9 mouse cellular contexts compared by ENCODE assay signal in genomic region chr11:105364386-105365065, GRCm38 (mm10).
DNase-seq lines count a peak whose midpoint lies in the region; ATAC-seq and TF ChIP-seq lines count a peak whose summit lies in the region.
"Had no signal": no experiment of that assay in that cellular context is flagged by ENCODE, and none has a peak within 500 bp of the region (broad histone marks: within the 10 kb centered on the region; RNA-seq: fewer than 3 reads in every experiment).

No protein-coding gene starts in this region.

- H3K27ac ChIP-seq in forebrain, embryonic 16.5 days (ENCODE audit: low read length): peak overlapping the region; percentile 19
- peak overlapping the region; percentile 86 for H3K27ac ChIP-seq in hindbrain, postnatal 0 days
- H3K27ac ChIP-seq in midbrain, postnatal 0 days (ENCODE audit: low read depth, low read length): peak overlapping the region; percentile 91
- H3K27ac ChIP-seq: limb, embryonic 12.5 days had no signal

- peaks cover 27% of the 10 kb centered on the region for H3K4me1 ChIP-seq in forebrain, embryonic 16.5 days (replicated peaks; ENCODE audit: control insufficient read depth, insufficient read depth, low read length)
- H3K4me1 ChIP-seq in hindbrain, postnatal 0 days (ENCODE audit: insufficient read depth, low read length): peaks cover 21% of the 10 kb centered on the region
- H3K4me1 ChIP-seq in midbrain, postnatal 0 days (ENCODE audit: insufficient read depth, low read length): peaks cover 10% of the 10 kb centered on the region; the same call in 1 of the 2 replicates

- peak overlapping the region; percentile 50 for H3K4me2 ChIP-seq in forebrain, embryonic 16.5 days (ENCODE audit: low read length)
- H3K4me2 ChIP-seq in hindbrain, postnatal 0 days (ENCODE audit: low read depth, low read length): peak overlapping the region; percentile 80
- peak overlapping the region; percentile 79 for H3K4me2 ChIP-seq in midbrain, postnatal 0 days (ENCODE audit: low read depth, low read length, poor library complexity, severe bottlenecking)

- no peak for TF ChIP-seq CTCF in hindbrain, postnatal 0 days (IDR thresholded peaks at IDR 0.05; ENCODE audit: low read depth)
- no peak for TF ChIP-seq CTCF in midbrain, postnatal 0 days (IDR thresholded peaks at IDR 0.05)

- H3K4me3 ChIP-seq in forebrain, embryonic 16.5 days (replicated peaks; ENCODE audit: low read length): peak overlapping the region; percentile 66
- peak overlapping the region; percentile 57 for H3K4me3 ChIP-seq in hindbrain, postnatal 0 days (ENCODE audit: low read length)
- peak overlapping the region; percentile 58 for H3K4me3 ChIP-seq in midbrain, postnatal 0 days (ENCODE audit: low read depth, low read length)

- DNase-seq in 416B (ENCODE audit: low read depth): peak; percentile 50
- peak; percentile 7 for DNase-seq in MN1 (ENCODE audit: low spot score)
- peak; percentile 55 for DNase-seq in hindbrain, postnatal 0 days (ENCODE audit: low spot score)
- DNase-seq in layer of hippocampus, postnatal 36 days: peak; percentile 40 to 54
- DNase-seq in midbrain, postnatal 0 days (ENCODE audit: low spot score): peak; percentile 40
- no peak for DNase-seq in ovary, adult 18-20 months (ENCODE audit: low spot score)
- no peak for DNase-seq in urinary bladder, adult 2 months (ENCODE audit: low spot score)

- H3K9ac ChIP-seq in forebrain, embryonic 16.5 days (replicated peaks; ENCODE audit: low read depth, low read length): peak overlapping the region; percentile 56
- H3K9ac ChIP-seq in hindbrain, postnatal 0 days (replicated peaks; ENCODE audit: low read length): peak overlapping the region; percentile 78; the same call in 1 of the 2 replicates
- peak overlapping the region; percentile 30 for H3K9ac ChIP-seq in midbrain, postnatal 0 days (replicated peaks; ENCODE audit: low read length, poor library complexity, severe bottlenecking)
- H3K9ac ChIP-seq: limb, embryonic 12.5 days had no signal

- 5% methylated on average over 12 of the region's 12 CpGs for WGBS in forebrain, embryonic 16.5 days
- WGBS in hindbrain, postnatal 0 days: 4% methylated on average over 12 of the region's 12 CpGs
- WGBS in midbrain, postnatal 0 days: 7% methylated on average over 12 of the region's 12 CpGs

- no peaks in the 10 kb centered on the region for H3K36me3 ChIP-seq in forebrain, embryonic 16.5 days (ENCODE audit: control insufficient read depth, insufficient read depth)
- H3K36me3 ChIP-seq in hindbrain, postnatal 0 days (ENCODE audit: insufficient read depth, low read length): no peaks in the 10 kb centered on the region
- no peaks in the 10 kb centered on the region for H3K36me3 ChIP-seq in midbrain, postnatal 0 days (ENCODE audit: insufficient read depth, low read length)
- H3K36me3 ChIP-seq: limb, embryonic 12.5 days had no signal

- no peaks in the 10 kb centered on the region for H3K27me3 ChIP-seq in forebrain, embryonic 16.5 days (replicated peaks; ENCODE audit: control insufficient read depth, insufficient read depth, low read length)
- H3K27me3 ChIP-seq in hindbrain, postnatal 0 days (ENCODE audit: insufficient read depth, low read length): no peaks in the 10 kb centered on the region
- no peaks in the 10 kb centered on the region for H3K27me3 ChIP-seq in midbrain, postnatal 0 days (ENCODE audit: insufficient read depth, low read length)

- no peaks in the 10 kb centered on the region for H3K9me3 ChIP-seq in forebrain, embryonic 16.5 days (ENCODE audit: control insufficient read depth, low read length)
- no peaks in the 10 kb centered on the region for H3K9me3 ChIP-seq in hindbrain, postnatal 0 days (ENCODE audit: low read length)
- H3K9me3 ChIP-seq in midbrain, postnatal 0 days (ENCODE audit: low read length): no peaks in the 10 kb centered on the region
- H3K9me3 ChIP-seq: limb, embryonic 12.5 days had no signal

- ATAC-seq in forebrain, embryonic 16.5 days: no peak
- ATAC-seq in hindbrain, postnatal 0 days: no peak
- ATAC-seq in midbrain, postnatal 0 days (ENCODE audit: low FRiP score): no peak

Comparison
In these comparisons a context has a peak if more than half of its experiments do, and no peak if none do; other contexts are left out.
1. DNase-seq: peak in 416B (single experiment), MN1 (single experiment), hindbrain, postnatal 0 days (single experiment), layer of hippocampus, postnatal 36 days (2 of 2) and midbrain, postnatal 0 days (single experiment); none in ovary, adult 18-20 months (single experiment) and urinary bladder, adult 2 months (single experiment).
2. H3K27ac ChIP-seq: peak in every context shown above with its lines; median percentile 91 in midbrain, postnatal 0 days; 86 in hindbrain, postnatal 0 days; 19 in forebrain, embryonic 16.5 days.
3. Peak in every context shown above with its lines, with median percentiles within 50 percentile points of each other: H3K4me2 ChIP-seq, H3K4me3 ChIP-seq and H3K9ac ChIP-seq.